Mouse (Mus musculus) frontal cortex, adult (tissue): ENCODE results near the gene Itga11.
A peak's percentile ranks its signal among the peaks of the same experiment; 100 is the strongest.
"Not testable (repeated sequence)": the region's sequence is repeated elsewhere in the genome, so short reads cannot be mapped to it uniquely, and the experiment has no call there.

Source experiments
- ATAC-seq: cut with Nextera tagmentation; 2 replicates; pipeline ENCODE4 v1.9.2; 2017; ENCODE audit warnings: mild to moderate bottlenecking, moderate library complexity, mixed read lengths; ENCODE audit not compliant: low TSS enrichment

Gene Itga11

DNA sequence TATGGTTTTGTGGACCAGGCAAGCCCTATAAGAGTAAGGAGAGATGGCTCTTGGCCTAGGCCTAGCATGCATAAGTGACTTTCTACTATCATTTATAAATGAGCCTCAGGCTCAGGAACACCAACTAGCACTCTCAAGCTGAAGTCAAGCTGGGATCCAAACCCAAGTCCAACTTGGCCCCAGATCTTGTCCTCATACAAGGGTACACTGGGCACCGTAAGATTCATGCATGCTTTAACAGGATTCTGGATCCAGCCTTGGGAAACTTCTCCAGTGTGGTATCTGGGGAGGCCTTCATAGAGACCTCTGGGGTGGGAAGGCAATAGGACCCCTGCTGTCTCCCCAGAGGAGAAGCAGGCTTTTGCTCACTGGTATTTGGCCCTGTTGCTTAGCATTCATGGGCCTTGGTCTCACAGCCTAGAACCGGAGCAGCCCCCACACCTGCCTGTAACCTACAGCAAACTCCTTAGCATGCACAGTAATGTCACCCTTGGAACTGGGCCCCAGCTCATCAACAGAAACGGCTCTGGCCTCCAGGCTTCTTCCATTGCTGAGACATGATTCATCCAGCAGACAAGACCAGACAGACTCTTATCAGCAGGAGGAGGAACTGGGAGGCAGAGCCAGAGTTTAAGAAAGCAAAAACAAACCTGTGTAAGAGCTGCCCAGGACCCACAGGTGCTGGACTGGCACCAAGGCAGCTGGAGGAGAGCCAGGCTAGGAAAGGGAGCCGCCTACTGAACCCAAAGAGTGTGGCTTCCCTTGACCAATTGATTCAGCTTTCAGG, 140.4 kb downstream of the Itga11 start:
- no peak for ATAC-seq

DNA sequence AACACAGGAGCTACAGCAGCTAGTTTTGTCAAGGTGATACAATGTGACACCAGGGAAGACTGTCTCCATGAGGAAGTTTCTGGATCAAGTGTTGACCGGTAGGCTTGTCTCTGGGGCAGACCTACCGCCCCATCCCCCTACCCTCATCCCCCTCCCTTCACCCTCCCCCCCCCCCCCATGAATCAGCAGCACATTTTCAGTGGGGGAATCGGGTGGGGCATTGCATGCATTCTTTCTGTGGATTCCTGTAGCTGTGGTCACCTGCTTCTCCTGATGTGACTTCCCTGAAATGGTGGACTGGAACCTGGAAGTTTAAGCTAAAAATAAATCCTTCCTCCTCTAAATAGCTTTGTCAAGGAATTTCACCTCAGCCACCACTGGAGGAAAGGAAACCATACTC, 141.9 kb downstream of the Itga11 start:
- ATAC-seq, result no peak

DNA sequence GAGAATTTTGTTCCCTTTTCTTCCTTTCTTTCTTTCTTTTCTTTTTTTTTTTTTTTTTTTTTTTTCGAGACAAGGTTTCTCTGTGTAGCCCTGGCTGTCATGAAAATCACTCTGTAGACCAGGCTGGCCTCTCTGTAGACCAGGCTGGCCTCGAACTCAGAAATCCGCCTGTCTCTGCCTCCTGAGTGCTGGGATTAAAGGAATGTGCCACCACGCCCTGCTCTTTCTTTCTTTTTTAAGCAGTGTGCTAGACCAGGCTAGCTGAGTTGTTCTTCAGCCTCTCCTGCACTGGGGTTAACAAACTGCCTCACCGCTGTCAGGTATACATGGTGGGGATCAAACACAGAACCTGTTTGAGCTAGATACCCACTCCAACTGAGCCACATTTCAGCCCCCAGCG, 142.3 kb downstream of the Itga11 start:
- ATAC-seq, result not testable (repeated sequence)

DNA sequence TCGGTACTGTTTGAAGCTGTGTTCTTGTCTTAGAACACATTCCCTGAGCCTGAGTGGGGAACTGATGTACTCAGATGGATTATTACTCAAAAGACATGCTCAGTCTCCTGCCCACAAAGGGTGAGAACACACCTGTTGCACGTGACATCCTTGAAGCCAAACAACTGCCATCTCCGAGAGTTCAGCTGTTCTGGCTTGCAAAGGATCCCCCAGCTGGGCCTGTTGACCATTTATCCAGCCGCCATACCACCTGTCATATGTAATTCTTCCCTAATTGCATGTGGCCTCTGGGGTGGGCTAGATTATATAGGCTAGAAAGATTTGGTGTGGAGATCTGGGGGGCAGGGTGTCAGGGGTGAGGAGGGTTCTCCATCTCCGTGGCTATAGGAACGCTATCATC, 143.2 kb downstream of the Itga11 start:
- ATAC-seq, result no peak

DNA sequence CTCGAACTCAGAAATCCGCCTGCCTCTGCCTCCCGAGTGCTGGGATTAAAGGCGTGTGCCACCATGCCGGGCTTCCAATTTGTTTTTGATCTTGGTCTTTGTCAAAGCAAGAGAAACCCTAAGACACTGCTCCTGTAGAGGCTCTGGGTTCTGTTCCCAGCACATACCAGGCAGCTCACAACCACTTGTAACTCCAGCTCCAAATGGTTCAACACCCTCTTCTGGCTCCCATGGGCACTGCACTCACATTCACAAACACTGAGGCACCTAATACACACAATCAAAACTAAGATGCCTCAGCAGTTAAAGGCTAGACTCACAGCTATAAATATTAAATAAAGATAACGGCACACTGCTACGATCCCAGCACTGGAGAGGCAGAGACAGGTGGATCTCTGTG, 144.2 kb downstream of the Itga11 start:
- no peak for ATAC-seq

DNA sequence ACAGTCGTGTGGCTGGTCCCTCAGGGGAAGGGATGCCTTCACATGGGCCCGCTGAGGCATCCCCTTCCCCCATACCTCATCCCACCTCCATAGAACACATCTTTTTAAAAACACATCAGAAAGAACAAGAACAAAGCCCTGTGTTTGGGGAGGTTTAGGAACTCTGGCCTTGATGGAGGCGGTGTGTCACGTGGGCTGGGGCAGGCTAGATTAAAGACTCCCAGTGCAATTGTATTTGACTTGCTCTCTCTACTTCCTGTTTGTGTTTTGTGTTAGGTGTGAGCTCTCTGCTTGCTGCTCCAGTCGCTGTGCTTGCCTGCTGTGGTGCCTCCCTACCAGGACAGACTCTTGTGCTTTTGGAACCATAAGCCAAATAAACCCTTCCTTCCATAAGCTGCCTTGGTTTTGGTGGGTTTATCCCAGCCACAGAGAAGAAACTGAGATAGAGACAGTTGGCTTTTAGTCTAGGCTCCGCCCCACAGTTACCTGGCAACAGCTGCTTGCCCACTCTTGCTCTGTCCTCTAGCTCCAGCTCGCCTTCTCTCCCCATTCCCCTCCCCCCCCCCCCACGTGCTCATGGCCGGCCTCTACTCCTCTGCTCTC, 148.3 kb downstream of the Itga11 start:
- ATAC-seq, result no peak

DNA sequence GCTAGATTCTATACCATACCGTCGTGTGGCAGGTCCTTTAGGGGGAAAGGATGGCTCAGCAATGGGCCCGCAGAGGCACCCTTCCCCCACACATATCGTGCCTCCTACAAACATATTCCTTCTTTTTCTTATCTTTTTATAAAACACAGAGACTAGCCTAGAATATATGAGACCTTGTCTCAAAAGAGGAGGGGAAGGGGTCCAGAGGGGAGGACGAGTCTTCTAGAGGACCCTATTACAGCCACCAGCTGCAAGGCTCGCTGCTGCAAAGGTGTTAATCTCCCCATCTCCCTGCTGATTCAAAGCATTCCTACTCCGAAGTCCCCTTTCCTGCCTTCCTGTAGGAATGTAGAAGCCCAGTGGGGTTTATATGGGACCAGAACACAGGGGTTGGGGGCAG, 148.8 kb downstream of the Itga11 start:
- ATAC-seq, result no peak

DNA sequence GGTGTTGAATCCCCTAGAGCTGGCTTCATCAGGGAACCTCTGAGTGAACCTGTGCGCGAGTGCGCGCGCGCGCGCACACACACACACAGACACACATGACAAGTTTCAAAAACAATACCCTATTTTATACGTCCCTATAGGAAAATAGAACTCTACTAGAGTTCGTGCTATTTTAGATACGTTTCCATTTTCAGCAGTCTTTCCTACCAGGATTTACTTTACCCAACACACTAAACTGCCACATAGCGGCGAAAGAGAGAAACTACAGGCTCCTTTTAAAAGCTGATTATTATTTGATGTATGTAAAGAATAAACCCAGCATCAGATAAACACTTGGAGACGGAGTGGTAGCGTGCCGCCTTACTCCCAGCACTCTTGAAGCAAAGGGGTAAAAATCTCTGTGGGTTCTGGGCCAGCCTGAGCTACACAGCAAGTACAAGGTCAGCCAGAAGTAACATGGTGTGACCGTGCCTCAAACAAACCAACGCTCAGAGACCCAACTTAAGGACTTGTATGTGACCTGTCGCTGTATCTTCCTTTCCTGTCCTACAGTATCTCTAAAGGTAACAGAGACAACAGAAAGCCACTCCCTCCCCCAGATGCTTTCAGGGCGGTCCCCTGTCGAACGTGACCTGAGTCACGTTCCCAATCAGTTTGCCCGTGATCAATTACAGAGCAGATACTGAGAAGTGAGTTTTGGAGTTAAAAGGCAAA, 150.5 kb downstream of the Itga11 start:
- ATAC-seq, result peak; percentile 47

DNA sequence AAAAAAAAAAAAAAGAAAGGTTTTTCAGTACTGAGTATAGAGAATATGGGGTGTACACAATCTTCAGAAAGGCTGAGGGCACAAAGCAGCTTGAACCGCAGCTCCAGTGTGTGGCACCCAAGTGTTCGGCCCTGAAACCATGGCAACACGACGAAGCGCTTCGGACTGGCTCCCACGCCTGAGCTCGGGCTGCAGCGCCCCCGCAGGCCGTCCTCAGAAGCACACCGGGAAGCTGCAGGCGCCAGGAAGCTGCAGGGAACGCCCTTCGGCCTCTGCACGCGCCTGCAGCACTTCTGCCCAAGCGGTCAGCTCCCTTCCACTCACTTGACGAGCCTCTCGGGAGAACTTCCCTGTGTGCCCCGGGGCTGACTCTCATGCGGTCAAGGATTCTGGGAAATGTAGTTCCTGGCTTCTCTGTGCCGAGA, 151.0 kb downstream of the Itga11 start:
- ATAC-seq, result peak; percentile 98

DNA sequence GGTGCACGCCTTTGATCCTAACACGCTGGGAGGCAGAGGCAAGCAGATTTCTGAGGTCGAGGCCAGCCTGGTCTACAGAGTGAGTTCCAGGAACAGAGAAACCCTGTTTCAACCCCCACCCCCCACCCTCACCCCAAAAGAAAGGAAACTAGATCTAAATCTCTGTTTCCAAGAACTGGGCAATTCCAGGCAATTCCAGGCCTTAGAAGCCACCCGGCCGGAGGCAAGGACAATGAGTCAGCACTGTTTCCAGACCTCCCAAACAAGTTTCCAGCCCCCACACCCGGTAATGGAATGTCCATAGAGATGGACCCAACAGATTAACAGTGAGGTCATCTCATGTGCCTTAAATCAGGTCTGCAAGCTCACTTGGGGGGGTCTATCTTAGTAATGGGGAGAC, 152.3 kb downstream of the Itga11 start:
- no peak for ATAC-seq
